Mouse (Mus musculus): ENCODE results near the gene Efcab2.

DNA sequence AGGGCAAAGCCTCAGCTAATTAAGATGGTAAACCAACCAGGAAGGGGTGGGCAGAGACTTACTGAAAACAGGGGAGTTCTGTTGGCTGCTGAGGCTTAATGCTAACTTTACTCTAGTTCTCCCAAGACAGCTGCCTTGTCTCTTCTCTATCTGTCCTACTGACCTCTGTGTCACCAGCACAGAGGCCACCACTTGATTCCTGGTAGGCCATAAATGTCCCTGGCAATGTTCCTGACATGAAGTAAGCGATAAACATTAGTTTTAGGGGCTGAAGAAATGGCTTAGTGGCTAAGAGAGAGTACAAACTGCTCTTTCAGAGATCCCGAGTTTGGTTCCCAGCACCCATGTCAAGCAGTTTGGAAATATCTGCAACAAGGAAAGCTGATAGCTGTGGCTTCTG, 29.0 kb upstream of the Efcab2 start:
- no peak for TF ChIP-seq CTCF (IDR thresholded peaks at IDR 0.05; ENCODE audit: low read depth)
- no peak for TF ChIP-seq EP300 (IDR thresholded peaks at IDR 0.05; ENCODE audit: low read depth)
